In genomic region chr10:60282116-60283014, GRCm38 (mm10) we compare ENCODE assay signal across 7 mouse cellular contexts. TPM values are rescaled to one million over a fixed set of nuclear protein-coding genes. Genes with fewer than 3 reads are reported as not detected.
DNase-seq lines count a peak whose midpoint lies in the region; ATAC-seq and TF ChIP-seq lines count a peak whose summit lies in the region.

No protein-coding gene starts in this region.

- TF ChIP-seq CTCF in kidney, postnatal 0 days (IDR thresholded peaks at IDR 0.05; ENCODE audit: low read depth): no peak
- no peak for TF ChIP-seq CTCF in cortical plate, adult 2 months (IDR thresholded peaks at IDR 0.05; ENCODE audit: extremely low read depth, insufficient read depth, low read length)

- no peak overlapping the region for H3K9ac ChIP-seq in kidney, postnatal 0 days (ENCODE audit: low read depth, low read length)

- no peaks in the 10 kb centered on the region for H3K27me3 ChIP-seq in kidney, postnatal 0 days (ENCODE audit: insufficient read depth, low read length)
- no peaks in the 10 kb centered on the region for H3K27me3 ChIP-seq in limb, embryonic 10.5 days (ENCODE audit: low read depth, poor library complexity, severe bottlenecking)

- peaks cover 10% of the 10 kb centered on the region; the same call in 1 of the 2 replicates for H3K4me1 ChIP-seq in kidney, postnatal 0 days (replicated peaks; ENCODE audit: insufficient read depth, low read length)
- H3K4me1 ChIP-seq in cortical plate, adult 2 months (ENCODE audit: control insufficient read depth, insufficient read depth, low read length): peaks cover 37% of the 10 kb centered on the region
- H3K4me1 ChIP-seq in limb, embryonic 10.5 days: peaks cover 54% of the 10 kb centered on the region

- no peak overlapping the region for H3K4me3 ChIP-seq in kidney, postnatal 0 days (replicated peaks; ENCODE audit: low read depth, low read length)
- no peak overlapping the region for H3K4me3 ChIP-seq in cortical plate, adult 2 months (ENCODE audit: insufficient read depth, low read length)
- no peak overlapping the region for H3K4me3 ChIP-seq in limb, embryonic 10.5 days

- ATAC-seq in kidney, postnatal 0 days (replicated peaks; ENCODE audit: low FRiP score, low read depth): no peak

- H3K9me3 ChIP-seq in kidney, postnatal 0 days (replicated peaks; ENCODE audit: low read length): no peaks in the 10 kb centered on the region
- no peaks in the 10 kb centered on the region for H3K9me3 ChIP-seq in limb, embryonic 10.5 days (replicated peaks)

- no peak overlapping the region for H3K4me2 ChIP-seq in kidney, postnatal 0 days (ENCODE audit: low read length)

- no peaks in the 10 kb centered on the region for H3K36me3 ChIP-seq in kidney, postnatal 0 days (ENCODE audit: insufficient read depth, low read length)
- H3K36me3 ChIP-seq in limb, embryonic 10.5 days: peaks cover 14% of the 10 kb centered on the region; the same call in 1 of the 2 replicates

- DNase-seq in kidney, postnatal 0 days (ENCODE audit: low spot score): no peak
- no peak for DNase-seq in kidney, adult 18-20 months
- peak; percentile 27 for DNase-seq in R1 (ENCODE audit: low read depth, low spot score)
- DNase-seq in lung, postnatal 36 days: peak; percentile 58
- DNase-seq in left cerebral cortex, adult 8-10 months (ENCODE audit: low spot score in 2 of 2): no peak
- DNase-seq in limb, embryonic 10.5 days (ENCODE audit: low spot score): no peak

- TF ChIP-seq POLR2A in cortical plate, adult 2 months (IDR thresholded peaks at IDR 0.05; ENCODE audit: extremely low read depth, insufficient read depth, low read length): no peak

- peak overlapping the region; percentile 19 for H3K27ac ChIP-seq in kidney, postnatal 0 days
- peak overlapping the region; percentile 73 for H3K27ac ChIP-seq in cortical plate, adult 2 months (ENCODE audit: insufficient read depth, low read length)
- H3K27ac ChIP-seq in limb, embryonic 10.5 days: no peak overlapping the region

- 83% methylated on average over 10 of the region's 10 CpGs for WGBS in kidney, postnatal 0 days
- 87% methylated on average over 10 of the region's 10 CpGs for WGBS in limb, embryonic 10.5 days

RNA-seq across cellular contexts. Expression of gene Psap, which starts 4.9 kb away (rescaled TPM):
- 142 and 160 TPM in 2 replicates for polyA plus RNA-seq in kidney, postnatal 0 days (2015; fragmentation: Nextera tagmentation; extraction: Ambion mirVana)
- 1,890 and 1,956 TPM in 2 replicates for polyA plus RNA-seq in cortical plate, adult 2 months (2012; rRNA removed)
- 1,000 to 10,000 TPM; 1,605 to 1,722 (median 1,654) TPM for total RNA-seq in left cerebral cortex, adult 8-10 months (2022)
- 36.2 and 41.0 TPM in 2 replicates for polyA plus RNA-seq in limb, embryonic 10.5 days (2016; fragmentation: Nextera tagmentation; extraction: Ambion mirVana)

Comparison
In these comparisons a context has a peak if more than half of its experiments do, and no peak if none do; other contexts are left out.
1. DNase-seq: peak in R1 (single experiment) and lung, postnatal 36 days (single experiment); none in kidney, postnatal 0 days (single experiment), kidney, adult 18-20 months (single experiment), left cerebral cortex, adult 8-10 months (0 of 2) and limb, embryonic 10.5 days (single experiment).
2. RNA of gene Psap, which starts 4.9 kb away (polyA plus RNA-seq): 1,890 to 1,956 TPM in cortical plate, adult 2 months; 142 to 160 TPM in kidney, postnatal 0 days and 36.2 to 41.0 TPM in limb, embryonic 10.5 days; every median in the first group is over 10 times any median in the second.